Mouse (Mus musculus) forebrain, embryonic 10.5 days (tissue): Measurements from ENCODE around the gene Gm5148. TPM values are rescaled to one million over a fixed set of nuclear protein-coding genes. Genes with fewer than 3 reads are reported as not detected.

Experiments used
- DNase-seq: peaks from one replicate; pipeline ENCODE4 v3.0.0-alpha.2; 2017; ENCODE audit warnings: low spot score; ENCODE audit errors: extremely low spot score
- H3K27ac ChIP-seq: fragments of 300-500 bp; sonication (generic); 2 replicates; pipeline ENCODE4 v1.5.1; 2016; ENCODE audit warnings: mild to moderate bottlenecking
- H3K27me3 ChIP-seq: fragments of 300-500 bp; sonication (generic); 2 replicates; pipeline ENCODE4 v1.6.1; 2016; ENCODE audit warnings: mild to moderate bottlenecking; ENCODE audit not compliant: poor library complexity, severe bottlenecking
- H3K36me3 ChIP-seq: fragments of 300-500 bp; sonication (generic); replicated peaks from 2 replicates; pipeline ENCODE4 v1.6.1; 2016; ENCODE audit warnings: mild to moderate bottlenecking, moderate library complexity
- H3K4me1 ChIP-seq: fragments of 300-500 bp; sonication (generic); 2 replicates; pipeline ENCODE4 v1.6.1; 2016
- H3K4me3 ChIP-seq: fragments of 300-500 bp; sonication (generic); 2 replicates; pipeline ENCODE4 v1.5.1; 2016; ENCODE audit warnings: mild to moderate bottlenecking, moderate library complexity
- H3K9me3 ChIP-seq: fragments of 300-500 bp; sonication (generic); 2 replicates; pipeline ENCODE4 v1.6.1; 2016; ENCODE audit warnings: mild to moderate bottlenecking, moderate library complexity
- WGBS: fragments of 180-500 bp; shearing (Covaris S2); methylation state at CpG from one replicate; pipeline ENCODE4 v1.1.7; 2016; 5-methylcytosine and 5-hydroxymethylcytosine counted together
- polyA plus RNA-seq: library from polyadenylated mRNA; unstranded; fragments of >200 nt; fragmentation: Nextera tagmentation; extraction: Ambion mirVana; gene quantifications from 2 replicates; pipeline ENCODE4 v1.2.1, GENCODE M21; 2016

The Gm5148 gene
- 2.4 and 3.5 TPM in 2 replicates for polyA plus RNA-seq

DNA sequence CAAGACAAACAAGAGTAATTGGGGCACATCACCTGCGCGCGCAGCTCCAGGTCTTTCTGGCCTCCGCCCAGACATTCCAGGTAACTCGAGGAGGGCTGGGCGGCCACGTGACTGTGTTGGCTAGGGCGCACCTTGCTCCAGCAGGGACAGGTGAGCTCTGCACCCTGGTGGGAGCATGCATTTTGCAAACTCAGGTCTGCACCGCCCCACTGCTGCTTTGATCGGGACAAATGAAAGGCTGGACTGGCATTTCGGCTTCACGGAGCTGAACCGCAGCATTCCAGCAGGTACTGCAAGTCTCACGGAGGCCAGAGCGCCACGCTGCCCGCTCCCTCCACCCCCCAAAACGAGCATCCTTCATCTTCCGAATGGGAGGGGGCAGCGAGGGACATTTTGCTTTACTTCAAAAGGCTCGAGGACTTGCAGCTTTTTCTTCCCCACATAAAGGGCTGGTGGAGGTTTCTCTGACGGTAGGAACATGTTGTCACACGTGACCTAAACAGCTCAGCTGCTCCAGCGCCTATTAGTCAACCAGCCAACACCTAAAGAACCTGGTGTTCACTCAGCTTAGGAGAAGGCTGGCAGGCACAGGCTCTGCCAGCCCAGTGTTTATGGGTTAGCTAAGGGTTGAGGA lies at the start of gene Gm5148:
Gene Gm5148, minus strand, starts transcription at position 320 of the 634 bp plus-strand sequence.
- 2% methylated on average over 24 of the region's 24 CpGs for WGBS
- Histone ChIP-seq H3K27me3 (peaks cover 60% of the 10 kb centered on the region), H3K4me1 (peaks cover 31% of the 10 kb centered on the region), H3K27ac (peak within 1 kb of the TSS; percentile 83), H3K9me3 (no peaks in the 10 kb centered on the region), H3K36me3 (no peaks in the 10 kb centered on the region), H3K4me3 (peak within 1 kb of the TSS; percentile 55)
- DNase-seq = peak; percentile 53

DNA sequence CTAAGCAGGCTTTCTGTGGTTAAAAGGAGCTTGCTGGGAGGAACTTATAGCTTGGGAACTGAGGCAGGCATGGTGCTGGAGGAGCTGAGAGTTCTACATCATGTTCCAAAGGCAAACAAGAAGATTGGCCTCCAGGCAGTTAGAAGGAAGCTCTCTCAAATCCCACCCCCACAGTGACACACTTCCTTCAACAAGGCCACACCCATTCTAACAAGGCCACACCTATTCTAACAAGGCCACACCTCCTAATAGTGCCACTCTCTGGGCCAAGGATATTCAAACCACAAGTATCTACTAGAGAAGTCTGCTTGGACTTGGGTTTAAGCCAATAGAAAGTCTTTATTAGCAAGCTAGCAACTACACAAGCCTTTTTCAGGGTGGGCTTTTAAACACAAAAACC lies 46.7 kb upstream of the Gm5148 start:
- H3K9me3 ChIP-seq = no peaks in the 10 kb centered on the region
- H3K4me3 ChIP-seq = no peak overlapping the region
- H3K27ac ChIP-seq = no peak overlapping the region
- no peak for DNase-seq
- peaks cover 40% of the 10 kb centered on the region for H3K4me1 ChIP-seq
- peaks cover 33% of the 10 kb centered on the region for H3K27me3 ChIP-seq
- H3K36me3 ChIP-seq = no peaks in the 10 kb centered on the region

DNA sequence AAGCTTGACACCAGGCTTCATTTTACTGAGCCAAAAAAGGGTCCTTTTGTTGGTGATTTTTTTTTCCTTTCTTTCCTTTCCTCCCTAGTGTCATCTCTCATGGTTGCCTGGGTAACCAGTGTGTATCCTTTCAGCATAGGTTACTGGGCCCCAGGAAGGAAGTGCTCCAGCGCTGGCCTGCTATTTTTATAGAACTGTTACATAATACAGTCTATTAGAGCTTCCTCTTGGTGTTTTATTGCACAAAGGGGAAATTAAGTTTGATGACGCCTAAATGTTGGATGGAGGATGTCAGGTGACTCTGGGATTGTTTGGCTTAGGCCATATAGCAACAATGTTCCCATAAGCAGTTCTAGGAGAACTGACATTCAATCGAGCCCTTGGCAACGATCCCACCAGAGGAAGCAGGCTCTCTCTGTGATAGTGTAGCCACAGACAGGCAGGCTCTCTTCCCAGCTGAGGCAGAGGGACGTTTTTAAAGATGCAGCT lies 45.0 kb upstream of the Gm5148 start:
- WGBS = 55% methylated on average over 5 of the region's 5 CpGs
- Histone ChIP-seq H3K27me3 (peaks cover 20% of the 10 kb centered on the region), H3K27ac (peak overlapping the region; percentile 63), H3K36me3 (no peaks in the 10 kb centered on the region), H3K9me3 (no peaks in the 10 kb centered on the region), H3K4me3 (no peak overlapping the region), H3K4me1 (peaks cover 28% of the 10 kb centered on the region)
- DNase-seq = no peak

- WGBS = 76% methylated on average over 12 of the region's 12 CpGs
- H3K27me3 ChIP-seq = peaks cover 3% of the 10 kb centered on the region; the same call in 1 of the 2 replicates
These were observed 43.1 kb upstream of the Gm5148 start for GRCm38 (mm10) chr3:37767147-37768015.

GRCm38 (mm10) chr3:37766628-37767027 lies 42.3 kb upstream of the Gm5148 start:
- WGBS = 67% methylated on average over 4 of the region's 4 CpGs
- no peaks in the 10 kb centered on the region for H3K9me3 ChIP-seq
- no peak overlapping the region for H3K4me3 ChIP-seq
- no peaks in the 10 kb centered on the region for H3K36me3 ChIP-seq
- DNase-seq = no peak
- no peak overlapping the region for H3K27ac ChIP-seq
- peaks cover 27% of the 10 kb centered on the region for H3K4me1 ChIP-seq
- H3K27me3 ChIP-seq = peaks cover 3% of the 10 kb centered on the region; the same call in 1 of the 2 replicates

More at GRCm38 (mm10) chr3:37767147-37768015, 43.1 kb upstream of the Gm5148 start:
- H3K4me1 ChIP-seq = peaks cover 25% of the 10 kb centered on the region
- no peaks in the 10 kb centered on the region for H3K9me3 ChIP-seq
- no peaks in the 10 kb centered on the region for H3K36me3 ChIP-seq
- DNase-seq = no peak
- H3K4me3 ChIP-seq = no peak overlapping the region
- no peak overlapping the region for H3K27ac ChIP-seq

DNA sequence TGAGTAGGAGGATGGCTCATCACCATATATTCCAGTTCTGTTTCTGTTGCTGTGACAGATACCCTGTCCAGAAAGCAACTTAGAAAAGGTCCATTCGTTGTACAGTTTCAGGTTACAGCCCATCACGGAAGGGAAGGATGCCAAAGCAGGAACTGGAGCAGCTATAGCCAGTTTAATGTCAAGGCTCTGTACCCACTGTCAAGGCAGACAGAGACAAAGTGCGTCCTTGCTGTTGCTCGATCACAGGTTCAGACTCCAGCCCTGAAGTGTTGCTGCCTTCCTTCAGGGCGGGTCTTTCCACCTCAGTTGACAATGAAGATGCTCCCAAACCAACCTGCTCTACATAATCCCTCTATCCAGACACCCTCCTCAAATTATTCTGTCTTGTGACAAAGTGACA lies 41.7 kb upstream of the Gm5148 start:
- Histone ChIP-seq H3K9me3 (no peaks in the 10 kb centered on the region), H3K4me3 (no peak overlapping the region), H3K27me3 (peaks cover 2% of the 10 kb centered on the region; the same call in 1 of the 2 replicates), H3K4me1 (peaks cover 28% of the 10 kb centered on the region), H3K27ac (no peak overlapping the region), H3K36me3 (no peaks in the 10 kb centered on the region)
- DNase-seq = no peak
- 81% methylated on average over 5 of the region's 5 CpGs for WGBS

DNA sequence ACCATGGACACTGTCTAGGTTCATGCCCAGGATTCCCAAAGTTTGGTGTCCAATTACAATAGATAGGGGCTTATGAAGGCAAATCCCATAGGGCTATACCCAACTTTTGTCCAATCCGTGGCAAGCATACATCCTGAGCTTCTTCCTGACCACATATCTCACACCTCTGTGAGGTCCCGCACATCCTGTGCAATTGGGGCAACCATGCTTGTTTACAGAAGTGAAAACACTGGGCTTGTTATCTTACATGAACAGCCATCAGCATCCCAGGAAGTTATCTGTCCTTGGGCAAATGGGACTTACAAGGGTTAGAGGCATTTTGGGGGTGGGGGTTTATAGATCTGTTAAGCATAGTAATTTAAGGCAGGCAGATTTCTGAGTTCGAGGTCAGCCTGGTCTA lies 41.0 kb upstream of the Gm5148 start:
- no peak for DNase-seq
- Histone ChIP-seq H3K4me1 (peaks cover 28% of the 10 kb centered on the region), H3K27ac (no peak overlapping the region), H3K4me3 (no peak overlapping the region), H3K9me3 (no peaks in the 10 kb centered on the region), H3K36me3 (no peaks in the 10 kb centered on the region), H3K27me3 (no peaks in the 10 kb centered on the region)
- WGBS = 86% methylated on average over 3 of the region's 3 CpGs

DNA sequence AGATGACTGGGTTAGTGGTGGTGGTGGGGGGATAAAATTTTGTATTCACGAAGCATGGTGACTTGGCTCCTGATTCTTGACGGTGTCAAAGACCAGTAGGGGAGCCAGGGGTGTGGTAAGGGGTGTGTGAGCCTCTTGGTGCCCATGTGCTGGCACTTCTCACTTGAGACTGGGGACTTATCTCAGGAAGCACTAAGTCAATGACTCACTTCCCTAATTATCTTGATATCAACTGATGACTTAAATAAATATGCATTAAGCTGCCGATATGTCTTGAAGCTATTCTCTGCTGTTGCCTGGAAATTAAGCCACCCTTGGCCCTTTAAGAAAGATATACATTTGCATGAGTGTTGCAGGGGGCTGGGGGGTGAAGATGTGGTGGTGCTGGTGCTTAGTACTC lies 38.0 kb upstream of the Gm5148 start:
- Histone ChIP-seq H3K4me3 (no peak overlapping the region), H3K36me3 (no peaks in the 10 kb centered on the region), H3K9me3 (no peaks in the 10 kb centered on the region), H3K4me1 (peaks cover 18% of the 10 kb centered on the region), H3K27ac (no peak overlapping the region), H3K27me3 (peaks cover 19% of the 10 kb centered on the region)
- no peak for DNase-seq
- 87% methylated on average over 3 of the region's 3 CpGs for WGBS

DNA sequence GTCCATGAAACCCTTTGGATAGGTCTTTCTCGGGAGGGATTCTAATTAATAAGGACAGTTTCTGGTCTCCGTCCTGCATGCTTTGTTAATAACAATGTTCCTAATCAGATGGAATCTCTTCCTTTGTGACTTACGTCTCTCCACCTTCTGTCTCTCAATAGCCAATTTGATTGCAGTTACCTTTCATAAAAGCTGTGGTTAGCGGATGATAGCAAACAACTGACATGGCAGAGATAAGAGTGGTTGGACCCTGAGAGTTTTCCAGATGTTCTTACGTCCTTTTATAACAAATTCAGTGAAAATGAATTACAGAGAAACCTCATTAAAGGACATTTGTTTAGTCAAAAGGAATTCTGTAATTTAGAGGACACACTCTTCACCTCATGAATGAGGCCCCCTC lies 37.5 kb upstream of the Gm5148 start:
- peaks cover 22% of the 10 kb centered on the region for H3K4me1 ChIP-seq
- H3K4me3 ChIP-seq = no peak overlapping the region
- 51% methylated on average over 5 of the region's 5 CpGs for WGBS
- no peak overlapping the region for H3K27ac ChIP-seq
- no peak for DNase-seq
- no peaks in the 10 kb centered on the region for H3K9me3 ChIP-seq
- no peaks in the 10 kb centered on the region for H3K36me3 ChIP-seq
- peaks cover 23% of the 10 kb centered on the region for H3K27me3 ChIP-seq

DNA sequence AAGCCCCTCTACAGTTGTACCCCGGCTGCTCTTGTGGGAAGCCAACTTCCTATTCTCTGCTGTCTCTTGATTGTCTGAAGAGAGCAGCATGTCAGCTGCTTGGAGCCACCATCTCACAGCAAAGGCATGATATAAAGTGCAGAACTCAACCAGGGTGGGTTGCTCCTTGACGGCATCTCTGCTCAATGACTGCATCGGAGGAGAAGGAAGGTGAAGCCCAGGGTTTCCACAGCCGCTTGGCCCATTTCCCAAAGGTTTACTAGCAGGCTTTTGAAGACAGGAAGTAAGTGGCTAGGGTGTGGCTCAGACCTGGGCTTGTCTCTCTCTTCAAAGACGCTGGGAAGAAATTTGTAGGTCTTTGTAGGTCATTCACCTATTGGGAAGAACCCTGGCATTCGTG lies 36.6 kb upstream of the Gm5148 start:
- H3K27me3 ChIP-seq = peaks cover 27% of the 10 kb centered on the region
- H3K27ac ChIP-seq = no peak overlapping the region
- no peaks in the 10 kb centered on the region for H3K9me3 ChIP-seq
- WGBS = 86% methylated on average over 6 of the region's 6 CpGs
- DNase-seq = no peak
- no peak overlapping the region for H3K4me3 ChIP-seq
- no peaks in the 10 kb centered on the region for H3K36me3 ChIP-seq
- H3K4me1 ChIP-seq = peaks cover 22% of the 10 kb centered on the region

DNA sequence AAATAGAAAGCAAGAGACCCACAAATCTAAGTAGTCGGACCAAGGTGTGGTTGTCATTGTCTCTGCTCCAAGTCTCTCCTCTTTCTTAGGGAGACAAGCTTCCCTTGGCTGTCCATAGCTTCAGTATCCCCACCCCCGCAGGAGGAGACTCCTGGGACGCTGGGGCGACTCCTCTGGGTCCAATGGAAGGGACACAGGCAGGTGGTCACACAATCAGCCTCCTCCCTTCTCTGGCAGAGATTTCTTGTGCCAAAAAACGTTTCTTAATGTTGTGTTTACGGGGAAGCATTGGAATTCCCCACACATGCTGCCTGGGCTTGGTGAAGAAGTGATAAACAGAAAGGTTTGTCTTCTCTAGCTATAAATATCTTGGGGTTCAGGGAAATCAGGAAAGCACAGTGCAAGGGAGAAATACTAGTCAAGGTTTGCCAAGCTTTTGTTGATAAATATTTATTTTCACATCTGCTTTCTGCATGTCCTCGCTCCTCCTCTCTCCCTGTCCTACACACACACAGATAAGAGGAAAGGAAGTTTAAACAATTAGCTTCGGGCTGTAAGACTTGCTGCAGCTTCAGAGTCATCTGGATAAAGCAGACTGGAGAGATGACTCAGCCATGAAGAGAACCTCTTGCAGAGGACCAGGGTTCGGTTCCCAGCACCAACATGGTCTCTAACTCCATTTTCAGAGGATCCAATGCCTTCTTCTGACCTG lies 34.5 kb upstream of the Gm5148 start:
- Histone ChIP-seq H3K4me1 (peaks cover 22% of the 10 kb centered on the region), H3K4me3 (peak overlapping the region; percentile 30; the same call in 1 of the 2 replicates), H3K27me3 (peaks cover 27% of the 10 kb centered on the region), H3K9me3 (0 out of 2 replicates have a peak, but pooled peaks cover 7% of the 10 kb centered on the region), H3K27ac (peak overlapping the region; percentile 72), H3K36me3 (no peaks in the 10 kb centered on the region)
- WGBS = 42% methylated on average over 9 of the region's 9 CpGs
- no peak for DNase-seq

GRCm38 (mm10) chr3:37758124-37758523 lies 33.8 kb upstream of the Gm5148 start:
- Histone ChIP-seq H3K27me3 (peaks cover 27% of the 10 kb centered on the region), H3K9me3 (0 out of 2 replicates have a peak, but pooled peaks cover 7% of the 10 kb centered on the region), H3K36me3 (no peaks in the 10 kb centered on the region), H3K27ac (peak overlapping the region; percentile 72), H3K4me3 (peak overlapping the region; percentile 30; the same call in 1 of the 2 replicates), H3K4me1 (peaks cover 22% of the 10 kb centered on the region)
- WGBS = 3% methylated on average over 12 of the region's 12 CpGs
- peak; percentile 58 for DNase-seq
